Mouse (Mus musculus) neural tube, embryonic 12.5 days (tissue): Measurements from ENCODE around the gene Spred2. TPM values are rescaled to one million over a fixed set of nuclear protein-coding genes. Genes with fewer than 3 reads are reported as not detected.
"Not testable (repeated sequence)": the region's sequence is repeated elsewhere in the genome, so short reads cannot be mapped to it uniquely, and the experiment has no call there.

ENCODE experiments used
- ATAC-seq: fragments of 200-750 bp; cut with Nextera tagmentation; 2 replicates; pipeline ENCODE4 v1.8.0; 2017; ENCODE audit warnings: low read depth, mild to moderate bottlenecking, moderate TSS enrichment, moderate library complexity; ENCODE audit not compliant: low FRiP score
- H3K27ac ChIP-seq: fragments of 300-500 bp; sonication (generic); 2 replicates; pipeline ENCODE4 v1.5.1; 2016
- H3K27me3 ChIP-seq: fragments of 300-500 bp; sonication (generic); replicated peaks from 2 replicates; pipeline ENCODE4 v1.6.1; 2016; ENCODE audit warnings: mild to moderate bottlenecking
- H3K36me3 ChIP-seq: fragments of 300-500 bp; sonication (generic); 2 replicates; pipeline ENCODE4 v1.6.1; 2016; ENCODE audit warnings: mild to moderate bottlenecking
- H3K4me1 ChIP-seq: fragments of 300-500 bp; sonication (generic); 2 replicates; pipeline ENCODE4 v1.6.1; 2016
- H3K4me2 ChIP-seq: fragments of 300-500 bp; sonication (generic); replicated peaks from 2 replicates; pipeline ENCODE4 v1.6.1; 2016; ENCODE audit warnings: mild to moderate bottlenecking
- H3K4me3 ChIP-seq: fragments of 300-500 bp; sonication (generic); 2 replicates; pipeline ENCODE4 v1.5.1; 2016
- H3K9ac ChIP-seq: fragments of 300-500 bp; sonication (generic); 2 replicates; pipeline ENCODE4 v1.6.1; 2016; ENCODE audit warnings: mild to moderate bottlenecking
- H3K9me3 ChIP-seq: fragments of 300-500 bp; sonication (generic); 2 replicates; pipeline ENCODE4 v1.6.1; 2016; ENCODE audit warnings: mild to moderate bottlenecking
- WGBS: fragments of 180-500 bp; shearing (Covaris S2); methylation state at CpG from one replicate; pipeline ENCODE4 v1.1.7; 2016; 5-methylcytosine and 5-hydroxymethylcytosine counted together
- polyA plus RNA-seq: library from polyadenylated mRNA; unstranded; fragments of >200 nt; fragmentation: Nextera tagmentation; extraction: Ambion mirVana; gene quantifications from 2 replicates; pipeline ENCODE4 v1.2.1, GENCODE M21; 2016

Gene Spred2
- polyA plus RNA-seq, 1 experiment from 2014 or later: 5.7 TPM

- Histone ChIP-seq H3K9me3 (peaks cover 40% of the 10 kb centered on the region), H3K4me3 (no peak overlapping the region), H3K27me3 (no peaks in the 10 kb centered on the region), H3K36me3 (peaks cover 66% of the 10 kb centered on the region), H3K27ac (no peak overlapping the region), H3K4me1 (no peaks in the 10 kb centered on the region), H3K4me2 (no peak overlapping the region), H3K9ac (no peak overlapping the region)
- no peak for ATAC-seq
- WGBS: 94% methylated on average over 2 of the region's 2 CpGs
Measured at GRCm38 (mm10) chr11:20018905-20019304, 94.7 kb downstream of the Spred2 start.

DNA sequence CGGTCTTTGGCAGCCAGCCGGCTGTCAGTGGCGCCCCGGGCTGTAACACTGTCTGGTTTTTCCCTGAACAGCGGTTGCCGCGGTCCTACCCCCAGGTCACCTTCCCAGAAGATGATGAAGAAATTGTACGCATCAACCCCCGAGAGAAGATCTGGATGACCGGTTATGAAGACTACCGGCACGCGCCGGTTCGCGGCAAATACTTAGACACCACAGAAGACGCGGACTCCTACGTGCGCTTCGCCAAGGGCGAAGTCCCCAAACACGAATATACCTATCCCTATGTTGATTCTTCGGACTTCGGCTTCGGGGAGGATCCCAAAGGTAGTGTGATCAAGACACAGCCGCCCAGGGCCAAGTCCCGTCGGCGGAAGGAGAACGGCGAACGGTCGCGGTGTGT, 96.5 kb downstream of the Spred2 start:
- Histone ChIP-seq H3K36me3 (peaks cover 66% of the 10 kb centered on the region), H3K27me3 (no peaks in the 10 kb centered on the region), H3K27ac (no peak overlapping the region), H3K9ac (no peak overlapping the region), H3K4me3 (no peak overlapping the region), H3K4me1 (no peaks in the 10 kb centered on the region), H3K9me3 (peaks cover 40% of the 10 kb centered on the region), H3K4me2 (no peak overlapping the region)
- 98% methylated on average over 35 of the region's 35 CpGs for WGBS
- no peak for ATAC-seq

DNA sequence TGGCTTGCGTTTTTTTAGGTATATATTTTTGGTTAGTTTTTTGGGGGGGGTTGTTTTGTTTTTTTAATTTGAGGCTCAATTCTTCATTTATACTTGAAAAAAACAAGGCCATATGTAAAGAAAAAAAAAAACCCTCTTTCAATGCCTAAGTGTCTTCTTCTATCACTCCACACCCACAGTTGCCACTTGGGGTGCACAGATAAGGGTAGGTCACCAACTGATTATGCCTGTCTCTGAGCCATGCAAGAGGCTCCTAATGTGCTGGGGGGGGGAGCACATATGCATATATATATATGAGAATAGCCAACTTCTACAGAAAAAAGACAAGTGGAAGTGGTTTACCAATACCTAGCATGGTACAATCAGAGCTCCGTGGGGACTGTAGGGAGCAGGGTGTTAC, 98.3 kb downstream of the Spred2 start:
- H3K9me3 ChIP-seq: peaks cover 32% of the 10 kb centered on the region
- no peaks in the 10 kb centered on the region for H3K4me1 ChIP-seq
- H3K4me3 ChIP-seq: no peak overlapping the region
- H3K27me3 ChIP-seq: no peaks in the 10 kb centered on the region
- H3K36me3 ChIP-seq: peaks cover 54% of the 10 kb centered on the region
- ATAC-seq: no peak
- no peak overlapping the region for H3K27ac ChIP-seq
- H3K9ac ChIP-seq: no peak overlapping the region
- WGBS: 88% methylated on average over 2 of the region's 2 CpGs
- H3K4me2 ChIP-seq: no peak overlapping the region

GRCm38 (mm10) chr11:20022911-20023482, 98.8 kb downstream of the Spred2 start:
- Histone ChIP-seq H3K9ac (no peak overlapping the region), H3K4me2 (no peak overlapping the region), H3K27me3 (no peaks in the 10 kb centered on the region), H3K4me1 (no peaks in the 10 kb centered on the region), H3K27ac (no peak overlapping the region), H3K36me3 (peaks cover 49% of the 10 kb centered on the region), H3K4me3 (no peak overlapping the region), H3K9me3 (peaks cover 31% of the 10 kb centered on the region)
- no peak for ATAC-seq
- WGBS: 92% methylated on average over 14 of the region's 14 CpGs

DNA sequence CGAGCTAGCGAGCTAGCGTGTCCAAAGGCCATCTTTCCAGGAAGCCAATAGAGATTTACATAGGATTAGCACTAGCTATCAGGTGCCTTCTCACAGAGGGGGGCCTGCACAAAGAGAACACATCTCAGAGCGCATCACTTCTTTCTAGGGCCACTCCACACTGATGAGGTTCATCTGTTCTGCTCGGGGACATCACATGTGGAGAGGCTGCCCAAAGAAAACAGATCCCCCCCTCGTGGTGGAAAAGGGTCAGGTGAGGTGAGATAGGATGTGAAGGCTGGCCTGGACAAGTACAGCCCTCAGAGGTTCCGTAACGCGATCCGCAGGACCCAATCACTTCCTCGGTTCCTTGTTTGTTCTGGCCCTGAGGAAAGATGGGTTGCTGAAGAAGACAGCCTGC, 101.7 kb downstream of the Spred2 start:
- ATAC-seq: no peak
- WGBS: 75% methylated on average over 11 of the region's 11 CpGs
- Histone ChIP-seq H3K9me3 (peaks cover 6% of the 10 kb centered on the region), H3K27me3 (no peaks in the 10 kb centered on the region), H3K4me2 (no peak overlapping the region), H3K4me1 (no peaks in the 10 kb centered on the region), H3K9ac (no peak overlapping the region), H3K27ac (no peak overlapping the region), H3K36me3 (peaks cover 20% of the 10 kb centered on the region), H3K4me3 (no peak overlapping the region)

- Histone ChIP-seq H3K4me3 (no peak overlapping the region), H3K27ac (no peak overlapping the region), H3K4me2 (no peak overlapping the region), H3K9me3 (no peaks in the 10 kb centered on the region), H3K27me3 (no peaks in the 10 kb centered on the region), H3K9ac (no peak overlapping the region), H3K36me3 (peaks cover 8% of the 10 kb centered on the region; the same call in 1 of the 2 replicates), H3K4me1 (no peaks in the 10 kb centered on the region)
- no peak for ATAC-seq
- 82% methylated on average over 9 of the region's 9 CpGs for WGBS
Measured at GRCm38 (mm10) chr11:20027719-20028118, 103.5 kb downstream of the Spred2 start.

DNA sequence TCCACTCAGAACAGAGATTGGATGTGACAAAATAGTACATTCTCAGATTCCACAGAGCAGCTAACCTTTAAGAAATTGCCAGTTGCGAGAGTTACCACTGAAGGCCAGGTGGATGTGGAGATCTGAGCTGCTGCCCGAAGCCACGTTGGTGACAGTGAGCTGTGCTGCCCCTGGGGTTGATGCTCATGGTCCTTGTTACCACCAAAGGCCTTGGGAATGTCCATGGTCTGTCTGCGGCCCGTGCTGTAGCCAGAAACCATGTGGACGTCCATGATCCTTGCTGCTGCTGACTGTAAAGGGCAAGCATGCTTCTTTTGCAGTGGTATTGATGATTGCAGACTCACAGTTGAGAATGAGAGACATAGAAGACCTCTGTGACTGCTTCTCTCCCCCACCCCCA, 104.2 kb downstream of the Spred2 start:
- Histone ChIP-seq H3K9ac (no peak overlapping the region), H3K4me2 (no peak overlapping the region), H3K4me1 (no peaks in the 10 kb centered on the region), H3K9me3 (no peaks in the 10 kb centered on the region), H3K27me3 (no peaks in the 10 kb centered on the region), H3K4me3 (no peak overlapping the region), H3K36me3 (peaks cover 8% of the 10 kb centered on the region; the same call in 1 of the 2 replicates), H3K27ac (no peak overlapping the region)
- ATAC-seq: no peak
- 91% methylated on average over 6 of the region's 6 CpGs for WGBS

GRCm38 (mm10) chr11:20029014-20029413, 104.8 kb downstream of the Spred2 start:
- no peaks in the 10 kb centered on the region for H3K27me3 ChIP-seq
- ATAC-seq: no peak
- no peak overlapping the region for H3K4me3 ChIP-seq
- H3K9ac ChIP-seq: no peak overlapping the region
- no peak overlapping the region for H3K4me2 ChIP-seq
- H3K27ac ChIP-seq: no peak overlapping the region
- H3K9me3 ChIP-seq: no peaks in the 10 kb centered on the region
- no peaks in the 10 kb centered on the region for H3K4me1 ChIP-seq
- peaks cover 8% of the 10 kb centered on the region; the same call in 1 of the 2 replicates for H3K36me3 ChIP-seq
- 93% methylated on average over 4 of the region's 4 CpGs for WGBS

DNA sequence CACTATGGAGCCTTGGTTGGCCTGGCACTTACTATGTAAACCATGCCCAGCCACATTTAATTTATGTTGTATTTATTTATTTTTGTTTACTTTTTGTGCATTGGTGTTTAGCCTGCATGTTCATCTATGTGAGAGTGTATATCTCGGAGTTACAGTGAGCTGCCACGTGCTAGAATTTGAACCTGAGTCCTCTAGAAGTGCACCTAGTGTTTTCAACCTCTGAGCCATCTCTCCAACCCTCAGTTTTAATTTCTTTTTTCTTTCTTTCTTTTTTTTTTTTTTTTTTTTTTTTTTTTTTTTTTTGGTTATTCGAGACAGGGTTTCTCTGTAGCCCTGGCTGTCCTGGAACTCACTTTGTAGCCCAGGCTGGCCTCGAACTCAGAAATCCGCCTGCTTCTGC, 106.8 kb downstream of the Spred2 start:
- not testable (repeated sequence) for H3K27ac ChIP-seq, ATAC-seq, H3K4me3 ChIP-seq

DNA sequence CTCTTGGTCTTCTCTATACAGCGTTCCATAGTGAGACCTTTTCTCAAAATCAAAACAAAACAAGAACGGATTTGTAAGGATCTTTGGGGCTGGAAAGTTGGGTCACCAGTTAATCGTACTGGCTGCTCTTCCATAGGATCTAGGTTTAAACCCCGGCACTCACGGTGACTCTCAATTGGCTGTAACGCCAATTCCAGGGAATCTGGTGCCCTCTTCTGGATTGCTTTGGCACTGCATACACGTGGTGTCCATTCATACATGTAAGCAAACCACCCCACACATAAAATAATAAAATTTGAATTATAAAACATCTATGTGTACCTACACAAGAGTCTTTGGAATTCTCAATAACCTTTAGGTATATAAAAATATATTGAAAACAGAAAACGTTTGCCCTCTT, 107.4 kb downstream of the Spred2 start:
- WGBS: 41% methylated on average over 8 of the region's 8 CpGs
- no peaks in the 10 kb centered on the region for H3K9me3 ChIP-seq
- no peak for ATAC-seq
- H3K9ac ChIP-seq: no peak overlapping the region
- no peaks in the 10 kb centered on the region for H3K36me3 ChIP-seq
- no peak overlapping the region for H3K4me2 ChIP-seq
- H3K4me1 ChIP-seq: no peaks in the 10 kb centered on the region
- H3K27ac ChIP-seq: no peak overlapping the region
- H3K27me3 ChIP-seq: no peaks in the 10 kb centered on the region
- no peak overlapping the region for H3K4me3 ChIP-seq

More for the DNA sequence above, 106.8 kb downstream of the Spred2 start:
- not testable (repeated sequence) for H3K36me3 ChIP-seq, H3K4me2 ChIP-seq, H3K9me3 ChIP-seq, H3K9ac ChIP-seq, H3K4me1 ChIP-seq, H3K27me3 ChIP-seq
- WGBS: 94% methylated on average over 5 of the region's 5 CpGs

DNA sequence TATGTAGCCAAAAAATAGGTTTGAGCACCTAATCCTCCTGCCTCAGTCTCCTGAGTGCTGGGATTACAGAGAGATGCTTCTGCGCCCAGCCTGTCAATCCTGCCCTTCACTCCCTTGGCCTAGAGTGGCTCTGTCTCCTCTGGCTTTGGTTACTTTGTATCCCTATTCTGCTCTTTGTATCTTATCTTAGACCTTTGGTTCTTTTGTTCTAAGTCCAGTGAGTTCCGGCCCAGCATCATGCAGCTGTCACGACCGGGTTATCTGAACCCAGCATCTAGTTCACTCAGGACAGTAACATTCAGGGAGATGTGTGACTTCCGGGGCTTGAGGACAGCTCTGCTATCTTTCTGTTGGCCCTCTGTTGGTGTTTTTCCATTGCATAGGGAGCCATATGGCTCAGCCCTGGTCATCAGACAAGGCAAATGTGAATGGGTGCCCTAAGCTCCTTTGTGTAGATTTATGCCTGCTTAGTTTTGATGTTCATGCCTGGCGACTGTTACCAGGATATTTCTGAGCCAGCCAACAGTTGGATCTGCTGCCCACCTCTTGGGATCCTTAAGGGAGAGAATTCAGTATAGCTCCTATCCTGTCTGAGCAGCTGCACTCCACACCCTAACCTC, 109.5 kb downstream of the Spred2 start:
- Histone ChIP-seq H3K9ac (no peak overlapping the region), H3K4me2 (no peak overlapping the region), H3K36me3 (no peaks in the 10 kb centered on the region), H3K9me3 (no peaks in the 10 kb centered on the region), H3K4me3 (no peak overlapping the region), H3K4me1 (peaks cover under 1% of the 10 kb centered on the region; the same call in 1 of the 2 replicates), H3K27me3 (no peaks in the 10 kb centered on the region; the same call in 1 of the 2 replicates), H3K27ac (no peak overlapping the region)
- ATAC-seq: no peak
- WGBS: 78% methylated on average over 6 of the region's 6 CpGs

- H3K36me3 ChIP-seq: no peaks in the 10 kb centered on the region
- H3K4me1 ChIP-seq: peaks cover 4% of the 10 kb centered on the region; the same call in 1 of the 2 replicates
- H3K27me3 ChIP-seq: no peaks in the 10 kb centered on the region; the same call in 1 of the 2 replicates
- H3K27ac ChIP-seq: no peak overlapping the region
- no peaks in the 10 kb centered on the region for H3K9me3 ChIP-seq
- no peak overlapping the region for H3K9ac ChIP-seq
- ATAC-seq: no peak
- H3K4me2 ChIP-seq: no peak overlapping the region
- no peak overlapping the region for H3K4me3 ChIP-seq
- 65% methylated on average over 14 of the region's 14 CpGs for WGBS
Measured at GRCm38 (mm10) chr11:20034337-20034947, 110.3 kb downstream of the Spred2 start.
